Mouse (Mus musculus) inflammation-experienced regulatory T-cells, adult 6 months (primary cell): ENCODE data around the gene Tube1. TPM values are rescaled to one million over a fixed set of nuclear protein-coding genes. Genes with fewer than 3 reads are reported as not detected.
"Not testable (repeated sequence)": the region's sequence is repeated elsewhere in the genome, so short reads cannot be mapped to it uniquely, and the experiment has no call there.

Experiments used
- ATAC-seq: one replicate; pipeline ENCODE4 v1.8.0; 2017
- polyA plus RNA-seq, 3 experiments: library from polyadenylated mRNA; unstranded; fragments of 100-300 nt; shearing (Covaris generic); gene quantifications; one replicate each; pipeline ENCODE4 v1.2.1; 2017

Tube1 gene
- polyA plus RNA-seq, 3 experiments from 2014 or later = 2.5 to 11.1 (median 3.4) TPM

DNA sequence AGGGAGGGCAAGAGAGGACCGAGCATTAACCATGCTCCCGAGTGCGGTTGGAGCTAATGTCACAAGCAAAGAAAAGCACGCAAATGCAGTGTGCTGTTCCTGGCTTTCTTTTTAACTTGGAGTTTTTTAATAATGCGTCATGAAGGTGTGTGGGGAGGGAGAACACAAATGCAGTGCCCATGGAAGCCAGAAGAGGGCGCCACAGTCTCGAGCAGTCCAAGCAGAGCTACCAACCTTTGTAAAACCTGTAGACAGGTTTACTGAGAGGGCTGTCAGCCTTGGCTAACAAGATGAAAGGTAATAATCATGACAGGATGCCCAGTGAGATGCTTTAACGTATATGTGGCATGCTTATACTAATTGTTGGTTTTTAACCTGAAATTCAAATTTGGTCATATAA lies 36.4 kb downstream of the Tube1 start:
- ATAC-seq = peak; percentile 21

DNA sequence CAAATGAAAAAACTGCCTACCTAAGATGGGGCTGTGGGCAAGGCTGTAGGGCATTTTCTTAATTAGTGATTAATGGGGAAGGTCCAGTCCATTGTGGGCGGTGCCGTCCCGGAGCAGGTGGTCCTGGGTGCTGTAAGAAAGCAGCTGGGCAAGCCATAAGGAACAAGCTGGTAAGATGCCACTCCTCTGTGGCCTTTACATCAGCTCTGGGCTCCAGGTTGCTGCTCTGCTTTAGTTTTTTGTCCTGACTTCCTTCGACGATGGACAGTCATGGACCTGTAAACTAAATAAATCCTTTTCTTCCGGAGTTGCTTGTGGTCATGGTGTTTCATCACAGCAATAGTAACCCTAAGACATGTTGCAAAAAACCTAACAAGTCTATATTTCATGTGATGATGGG lies 36.9 kb downstream of the Tube1 start:
- no peak for ATAC-seq

DNA sequence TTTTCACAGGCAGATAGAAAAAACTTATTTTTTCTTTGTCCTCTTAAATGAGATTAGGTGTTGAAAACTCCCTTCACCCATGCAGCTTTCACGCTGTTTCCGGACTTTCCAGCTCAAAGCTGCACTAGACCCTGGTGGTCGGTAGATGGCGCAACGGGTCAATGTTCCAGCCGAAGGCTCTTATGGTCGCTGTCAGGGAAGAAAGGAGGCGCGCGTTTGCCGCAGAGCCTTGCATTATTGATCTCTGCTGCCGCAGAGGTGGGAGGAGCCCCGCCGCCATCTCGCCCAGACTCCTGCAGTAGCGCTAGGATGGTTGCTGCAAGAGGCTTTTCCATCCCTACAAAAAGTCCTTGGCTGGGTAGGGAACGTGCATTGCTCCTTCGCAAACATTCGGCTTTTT lies 37.4 kb downstream of the Tube1 start:
- peak; percentile 81 for ATAC-seq

DNA sequence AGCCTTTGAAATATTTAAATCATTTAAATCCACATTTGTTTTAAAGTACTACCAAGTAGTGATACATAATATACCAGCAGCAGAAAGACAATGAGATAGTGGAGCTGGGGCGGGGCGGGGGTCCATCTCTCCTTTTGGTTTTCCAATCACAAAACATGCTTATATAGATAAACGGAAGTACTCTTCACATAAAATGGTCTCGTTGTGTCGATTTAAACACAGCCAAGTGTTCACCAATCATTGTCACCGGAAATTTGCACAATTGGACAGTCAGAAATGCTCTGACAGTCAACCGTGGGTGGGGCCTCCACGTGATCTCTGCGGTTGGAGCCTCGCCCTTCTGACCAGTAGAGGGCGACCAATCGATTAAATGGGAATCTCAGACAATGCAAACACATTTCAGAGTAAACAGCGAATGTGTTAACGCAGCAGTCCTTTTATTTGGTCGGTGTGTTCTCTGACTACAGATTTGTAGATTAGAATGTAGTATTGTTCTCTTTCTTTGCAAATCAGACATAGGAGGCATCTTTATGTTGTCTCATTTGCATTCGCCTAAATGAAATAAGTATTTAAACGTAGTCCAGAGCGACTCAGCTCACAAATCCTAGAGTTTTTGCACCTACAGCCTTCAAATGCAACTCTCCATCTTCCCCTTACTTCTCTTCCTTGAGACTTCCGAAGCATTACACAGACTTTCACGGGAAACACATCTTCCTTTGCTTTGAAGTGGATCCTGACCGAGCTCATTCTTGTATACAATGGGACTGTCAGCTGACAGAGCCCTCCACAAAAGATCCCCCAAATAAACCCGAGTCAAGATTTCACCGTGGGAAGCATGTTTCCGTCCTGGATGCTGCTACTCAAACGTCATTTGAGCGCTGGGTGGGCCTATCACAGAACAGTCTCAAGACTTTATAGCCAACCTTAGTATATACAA lies 38.1 kb downstream of the Tube1 start:
- ATAC-seq = peak; percentile 86

DNA sequence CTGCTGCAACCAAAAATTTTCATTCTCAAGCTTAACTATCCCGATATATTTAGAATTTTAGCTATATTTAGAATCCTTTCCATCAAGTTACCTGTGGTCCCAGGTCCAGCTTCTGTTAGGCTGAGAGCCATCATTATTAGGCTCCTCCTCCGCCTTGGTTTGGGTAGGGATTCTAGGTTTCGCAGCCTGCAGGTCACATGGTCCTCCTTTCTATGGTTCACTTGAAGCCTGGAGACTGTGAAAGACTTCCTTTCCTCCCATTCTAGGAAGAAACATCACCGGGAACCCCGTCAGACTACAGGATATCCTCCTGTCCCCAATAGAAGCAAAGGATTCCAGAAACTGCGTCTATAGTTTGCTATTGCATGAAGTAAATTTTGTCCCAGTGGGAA lies 38.8 kb downstream of the Tube1 start:
- no peak for ATAC-seq

DNA sequence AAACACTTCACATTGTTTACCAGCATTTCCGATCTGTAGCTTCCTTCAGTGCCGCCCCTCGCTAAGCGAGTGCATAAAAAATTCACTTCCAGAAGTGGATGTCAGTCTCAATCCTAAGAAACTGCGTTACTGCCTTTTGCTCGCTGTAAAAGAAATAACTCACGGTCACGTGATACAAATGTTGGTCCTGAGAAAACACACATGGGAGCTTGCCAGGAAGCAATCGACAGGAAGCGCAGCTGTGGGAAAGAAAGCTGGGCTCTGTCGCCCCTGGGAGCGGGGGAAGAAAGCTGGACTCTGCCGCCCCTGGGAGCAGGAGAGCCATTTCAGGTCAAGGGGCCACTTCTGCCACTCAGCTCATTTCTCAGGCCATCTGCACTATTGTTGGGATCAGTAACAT lies 39.3 kb downstream of the Tube1 start:
- no peak for ATAC-seq

DNA sequence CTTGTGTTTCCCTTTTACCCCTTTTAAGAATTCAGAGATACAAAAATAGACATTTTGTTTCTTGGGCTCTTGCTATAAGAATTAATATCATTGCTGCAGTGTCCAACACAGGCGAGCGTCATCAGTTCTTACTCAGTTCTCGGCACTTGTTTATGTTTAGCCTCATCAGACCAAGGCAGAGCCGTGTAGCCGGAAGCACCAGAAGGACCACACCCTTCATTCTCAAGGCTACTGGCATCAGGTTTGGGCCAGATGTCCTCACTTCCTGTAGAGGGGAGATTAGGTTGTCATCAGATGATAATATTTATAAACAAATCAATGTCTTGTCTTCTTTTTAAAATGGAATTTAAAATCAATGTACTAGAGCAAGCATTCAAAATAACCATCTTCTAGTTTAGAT lies 43.2 kb downstream of the Tube1 start:
- ATAC-seq = no peak

DNA sequence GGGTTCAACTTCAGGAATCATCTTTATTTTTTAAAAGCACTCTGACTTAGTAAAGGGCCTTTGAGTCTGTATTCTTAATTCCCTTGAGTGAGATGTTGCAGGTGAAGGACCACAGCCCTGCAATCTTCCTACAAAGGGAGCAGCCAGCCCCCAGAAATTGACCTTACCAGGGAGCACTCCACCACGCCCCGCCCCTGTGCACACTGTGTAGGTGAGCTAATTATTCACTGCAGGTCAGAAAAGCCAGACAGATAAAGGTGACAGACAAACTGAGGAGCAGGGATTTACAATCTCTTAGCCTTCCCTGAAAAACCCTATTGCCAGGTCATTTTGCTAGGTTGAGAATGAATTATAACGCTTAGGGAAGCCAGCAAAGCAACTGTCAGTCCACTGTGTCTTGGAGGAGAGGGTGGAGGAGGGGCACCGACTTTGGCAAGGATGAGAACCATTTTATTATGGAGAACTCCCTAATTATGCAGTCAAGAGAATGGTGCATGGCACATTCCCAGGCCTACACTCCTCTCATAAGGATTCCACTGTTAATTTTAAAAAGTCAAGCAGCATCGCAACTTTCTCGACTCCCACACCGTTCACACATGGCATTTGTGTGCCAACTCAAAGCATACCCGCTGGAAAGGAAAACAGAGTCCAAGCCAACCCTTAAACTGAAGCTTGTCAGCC lies 51.2 kb downstream of the Tube1 start:
- no peak for ATAC-seq

DNA sequence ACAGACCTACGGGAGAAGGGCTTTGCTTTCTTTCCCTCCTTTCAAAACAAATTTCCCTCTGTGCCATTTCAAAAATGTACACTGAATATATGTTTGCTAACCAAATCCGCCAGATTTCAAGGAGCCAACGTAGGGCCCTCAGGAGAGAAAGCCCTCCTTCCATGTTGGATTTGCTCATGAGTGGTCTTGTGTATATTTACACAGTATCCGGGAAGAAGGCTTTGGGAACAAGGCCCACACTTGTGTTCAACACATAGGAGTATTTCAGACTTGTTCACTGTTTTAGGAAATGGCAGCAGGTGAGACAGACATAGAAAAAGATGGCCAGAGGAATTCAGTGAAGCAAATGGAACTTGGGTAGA lies 51.8 kb downstream of the Tube1 start:
- ATAC-seq = no peak

DNA sequence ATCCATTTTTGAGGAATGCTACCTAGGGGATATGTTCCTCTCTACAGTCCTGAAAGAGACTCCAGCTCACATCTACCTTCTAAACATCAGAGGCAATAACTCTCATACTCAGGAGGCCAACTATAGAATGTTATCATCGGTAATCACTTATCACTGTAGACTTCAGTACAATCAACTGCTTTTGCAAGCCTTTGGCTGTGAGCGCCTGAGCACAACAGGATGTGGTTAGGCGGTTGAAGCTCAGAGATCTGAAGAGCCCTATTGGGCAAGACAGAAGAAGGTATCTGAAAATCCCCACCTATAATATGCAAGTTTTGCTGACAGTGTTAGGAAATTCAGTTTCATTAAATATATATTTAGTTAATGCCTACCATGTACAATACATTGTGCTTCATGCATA lies 58.9 kb downstream of the Tube1 start:
- peak; percentile 98 for ATAC-seq

DNA sequence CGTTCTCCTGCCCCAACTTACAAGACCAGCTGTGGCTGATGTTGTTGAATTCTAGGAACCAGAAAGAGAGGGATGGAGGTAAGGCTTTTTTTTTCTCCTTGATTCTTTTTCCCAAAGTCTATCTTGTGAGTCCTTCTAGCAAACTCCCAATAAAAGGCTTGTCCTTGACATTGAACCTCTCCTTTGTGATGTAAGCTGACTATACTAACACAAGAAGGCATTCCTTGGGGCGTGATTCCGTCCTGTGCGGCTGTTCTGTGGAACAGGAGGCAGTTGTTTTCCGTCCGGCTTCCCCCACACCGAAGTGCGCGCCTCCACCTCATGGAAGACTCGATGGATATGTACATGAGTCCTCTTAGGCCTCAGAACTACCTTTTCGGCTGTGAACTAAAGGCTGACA lies 64.4 kb downstream of the Tube1 start:
- ATAC-seq = not testable (repeated sequence)

Other genes starting within 250 kb of the Tube1 start
- not detected for gene Lama4, start 168.5 kb upstream of the Tube1 start, polyA plus RNA-seq
- gene Fam229b, start 62 bp upstream of the Tube1 start, polyA plus RNA-seq = 1 to 10 TPM; 1.6 to 2.3 (median 1.7) TPM
- gene Ccn6, start 29.8 kb downstream of the Tube1 start, polyA plus RNA-seq = under 1 TPM in 1 of 3 experiments, not detected in 2; 0.34 TPM
- gene Fyn, start 234.9 kb downstream of the Tube1 start, polyA plus RNA-seq = 100 to 1,000 TPM; 100 to 133 (median 132) TPM